19 mouse cellular contexts compared by ENCODE assay signal in the genomic region with DNA sequence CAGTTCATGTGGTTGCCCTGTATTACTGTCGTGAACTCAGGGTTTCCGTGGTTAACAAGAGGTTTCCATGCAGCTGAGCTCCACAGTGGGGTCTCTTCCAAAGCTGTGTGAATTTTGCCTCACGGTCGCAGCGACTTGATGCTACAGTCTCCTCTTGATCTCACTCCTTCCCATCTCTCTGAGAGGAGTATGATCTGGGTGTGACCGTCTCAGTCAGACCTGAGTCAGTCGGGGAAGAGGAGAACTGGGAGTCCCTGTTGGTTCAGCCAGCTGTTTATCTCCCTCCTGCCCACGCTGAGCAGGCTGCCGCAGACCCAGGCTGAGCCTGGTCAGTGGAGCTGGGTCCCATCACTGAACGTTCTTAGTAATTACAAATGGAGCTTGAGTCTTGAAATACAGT. TPM values are rescaled to one million over a fixed set of nuclear protein-coding genes. Genes with fewer than 3 reads are reported as not detected.
DNase-seq lines count a peak whose midpoint lies in the region; ATAC-seq and TF ChIP-seq lines count a peak whose summit lies in the region.
"Had no signal": no experiment of that assay in that cellular context is flagged by ENCODE, and none has a peak within 500 bp of the region (broad histone marks: within the 10 kb centered on the region; RNA-seq: fewer than 3 reads in every experiment).

No protein-coding gene starts in this region.

- no peak overlapping the region for H3K4me3 ChIP-seq in hindbrain, embryonic 14.5 days (replicated peaks; ENCODE audit: low read length)
- no peak overlapping the region for H3K4me3 ChIP-seq in hindbrain, postnatal 0 days (ENCODE audit: low read length)
- no peak overlapping the region for H3K4me3 ChIP-seq in myocyte
- H3K4me3 ChIP-seq in forebrain, embryonic 11.5 days (ENCODE audit: low read depth, low read length): no peak overlapping the region
- H3K4me3 ChIP-seq: forebrain, embryonic 10.5 days; hindbrain, embryonic 12.5 days; intestine, embryonic 15.5 days had no signal

- intact Hi-C loops in left cerebral cortex, postnatal 10 days (cut with DNase I): no loop called here

- H3K4me1 ChIP-seq in hindbrain, embryonic 14.5 days (replicated peaks; ENCODE audit: control insufficient read depth, insufficient read depth, low read length): peaks cover 9% of the 10 kb centered on the region; the same call in 1 of the 2 replicates
- no peaks in the 10 kb centered on the region for H3K4me1 ChIP-seq in hindbrain, postnatal 0 days (ENCODE audit: insufficient read depth, low read length)
- H3K4me1 ChIP-seq in forebrain, embryonic 11.5 days (replicated peaks; ENCODE audit: control insufficient read depth, insufficient read depth, low read length): peaks cover 2% of the 10 kb centered on the region; the same call in 1 of the 2 replicates
- H3K4me1 ChIP-seq: intestine, embryonic 15.5 days had no signal

- no peak for ATAC-seq in hindbrain, embryonic 14.5 days (ENCODE audit: low FRiP score)
- ATAC-seq in hindbrain, postnatal 0 days: no peak
- ATAC-seq in forebrain, embryonic 11.5 days (replicated peaks; ENCODE audit: low FRiP score): no peak
- ATAC-seq: forebrain, embryonic 14.5 days; intestine, embryonic 15.5 days; Patski had no signal

- H3K36me3 ChIP-seq in hindbrain, embryonic 14.5 days (replicated peaks; ENCODE audit: control insufficient read depth, insufficient read depth): peaks cover 70% of the 10 kb centered on the region
- H3K36me3 ChIP-seq in hindbrain, postnatal 0 days (ENCODE audit: insufficient read depth, low read length): peaks cover 46% of the 10 kb centered on the region
- peaks cover 11% of the 10 kb centered on the region for H3K36me3 ChIP-seq in myocyte (ENCODE audit: control insufficient read depth, insufficient read depth)
- peaks cover 3% of the 10 kb centered on the region; the same call in 1 of the 2 replicates for H3K36me3 ChIP-seq in forebrain, embryonic 11.5 days (ENCODE audit: control insufficient read depth, insufficient read depth, low read length)

- H3K27ac ChIP-seq in hindbrain, embryonic 14.5 days: peak overlapping the region; percentile 57; the same call in 1 of the 2 replicates
- H3K27ac ChIP-seq in hindbrain, postnatal 0 days: no peak overlapping the region
- H3K27ac ChIP-seq in forebrain, embryonic 11.5 days (ENCODE audit: low read depth, low read length): no peak overlapping the region
- H3K27ac ChIP-seq: forebrain, embryonic 10.5 days; intestine, embryonic 15.5 days had no signal

- no peaks in the 10 kb centered on the region for H3K79me2 ChIP-seq in myocyte (ENCODE audit: control insufficient read depth, insufficient read depth)

- H3K9me3 ChIP-seq in hindbrain, embryonic 14.5 days (ENCODE audit: control insufficient read depth, low read length): no peaks in the 10 kb centered on the region
- no peaks in the 10 kb centered on the region for H3K9me3 ChIP-seq in hindbrain, postnatal 0 days (ENCODE audit: low read length)
- H3K9me3 ChIP-seq in forebrain, embryonic 11.5 days (ENCODE audit: control insufficient read depth, low read length): no peaks in the 10 kb centered on the region
- H3K9me3 ChIP-seq: forebrain, embryonic 10.5 days; hindbrain, embryonic 12.5 days; intestine, embryonic 15.5 days had no signal

- 73% methylated on average over 10 of the region's 10 CpGs for WGBS in hindbrain, embryonic 14.5 days
- 67% methylated on average over 10 of the region's 10 CpGs for WGBS in hindbrain, postnatal 0 days
- WGBS in forebrain, embryonic 11.5 days: 93% methylated on average over 10 of the region's 10 CpGs

- H3ac ChIP-seq in myocyte (ENCODE audit: control insufficient read depth, insufficient read length): no peak overlapping the region

- DNase-seq in hindbrain, embryonic 14.5 days (ENCODE audit: low spot score): no peak
- DNase-seq in hindbrain, postnatal 0 days (ENCODE audit: low spot score): no peak
- DNase-seq in 416B (ENCODE audit: low read depth): peak; percentile 5
- DNase-seq in forebrain, embryonic 11.5 days (ENCODE audit: low spot score): no peak
- DNase-seq in left cerebral cortex, postnatal 10 days (ENCODE audit: extremely low spot score in 1 of 2, low spot score in 2 of 2): no peak
- DNase-seq: adrenal gland, postnatal 10 days; adrenal gland, postnatal 36 days; cerebellum, adult 18-20 months; cerebellum, adult 9-10 months; cerebellum, postnatal 14 days; gastrocnemius, postnatal 25 days; kidney, adult 11 months had no signal

- no peaks in the 10 kb centered on the region for H3K27me3 ChIP-seq in hindbrain, embryonic 14.5 days (ENCODE audit: control insufficient read depth, insufficient read depth, low read length)
- no peaks in the 10 kb centered on the region for H3K27me3 ChIP-seq in hindbrain, postnatal 0 days (ENCODE audit: insufficient read depth, low read length)
- H3K27me3 ChIP-seq in myocyte (ENCODE audit: control insufficient read depth, insufficient read depth, insufficient read length): no peaks in the 10 kb centered on the region
- H3K27me3 ChIP-seq in forebrain, embryonic 11.5 days (ENCODE audit: control insufficient read depth, insufficient read depth, low read length): no peaks in the 10 kb centered on the region
- H3K27me3 ChIP-seq: hindbrain, embryonic 12.5 days; intestine, embryonic 15.5 days; Patski had no signal

- no peak overlapping the region for H3K4me2 ChIP-seq in hindbrain, embryonic 14.5 days (replicated peaks)
- no peak overlapping the region for H3K4me2 ChIP-seq in hindbrain, postnatal 0 days (ENCODE audit: low read depth, low read length)
- H3K4me2 ChIP-seq in myocyte (ENCODE audit: low read depth): peak overlapping the region; percentile 76
- no peak overlapping the region for H3K4me2 ChIP-seq in forebrain, embryonic 11.5 days (ENCODE audit: low read depth, low read length, severe bottlenecking)
- H3K4me2 ChIP-seq: heart, embryonic 11.5 days; hindbrain, embryonic 12.5 days; intestine, embryonic 15.5 days had no signal

- TF ChIP-seq POLR2A in myocyte (IDR thresholded peaks at IDR 0.05; ENCODE audit: insufficient read length, low read depth): no peak

- no peak for TF ChIP-seq CTCF in hindbrain, postnatal 0 days (IDR thresholded peaks at IDR 0.05; ENCODE audit: low read depth)

- H3K9ac ChIP-seq in hindbrain, embryonic 14.5 days: no peak overlapping the region
- H3K9ac ChIP-seq in hindbrain, postnatal 0 days (replicated peaks; ENCODE audit: low read length): no peak overlapping the region
- no peak overlapping the region for H3K9ac ChIP-seq in forebrain, embryonic 11.5 days (ENCODE audit: low read length)
- H3K9ac ChIP-seq: hindbrain, embryonic 12.5 days; intestine, embryonic 15.5 days had no signal

TF ChIP-seq in myocyte, 11 proteins besides CTCF, POLR2A, EP300 and RAD21:
- no peak for TF ChIP-seq SRF (IDR thresholded peaks at IDR 0.05; ENCODE audit: control insufficient read depth, insufficient read length, low read depth)
- TF ChIP-seq TCF3 (IDR thresholded peaks at IDR 0.05; ENCODE audit: insufficient read length, low read depth): no peak
- TF ChIP-seq TCF12 (IDR thresholded peaks at IDR 0.05; ENCODE audit: insufficient read depth, poor library complexity, severe bottlenecking): peak; percentile 23
- no peak for TF ChIP-seq CEBPB (IDR thresholded peaks at IDR 0.05; ENCODE audit: insufficient read depth, poor library complexity, severe bottlenecking)
- TF ChIP-seq E2F4 (IDR thresholded peaks at IDR 0.05; ENCODE audit: insufficient read depth): no peak
- no peak for TF ChIP-seq POLR2AphosphoS2 (IDR thresholded peaks at IDR 0.05; ENCODE audit: insufficient read length, low read depth)
- TF ChIP-seq MAX (IDR thresholded peaks at IDR 0.05; ENCODE audit: low read depth): no peak
- TF ChIP-seq REST (IDR thresholded peaks at IDR 0.05; ENCODE audit: insufficient read depth, insufficient read length): no peak
- TF ChIP-seq MYOG (IDR thresholded peaks at IDR 0.05; ENCODE audit: control insufficient read depth in 1 of 3, insufficient read depth in 1 of 3, insufficient read length in 2 of 3, low read depth in 2 of 3): peak in 2 of 3 experiments; percentile 18 to 69
- TF ChIP-seq USF1 (IDR thresholded peaks at IDR 0.05; ENCODE audit: low read depth): no peak
- TF ChIP-seq MYOD1 (IDR thresholded peaks at IDR 0.05; ENCODE audit: control insufficient read depth in 1 of 3, insufficient read length in 2 of 3, low read depth in 2 of 3): peak in 2 of 3 experiments; percentile 77 to 80

RNA-seq across cellular contexts. Expression of a gene that starts 26.1 kb away (rescaled TPM):
- 27.2 and 35.2 TPM in 2 replicates for polyA plus RNA-seq in hindbrain, embryonic 14.5 days (2014; fragmentation: Nextera tagmentation; extraction: Ambion mirVana)
- total RNA-seq in hindbrain, postnatal 0 days (2014; rRNA removed): 42.0 and 53.6 TPM in 2 replicates
- 19.1 and 19.7 TPM in 2 replicates for polyA plus RNA-seq in hindbrain, postnatal 0 days (2015; fragmentation: Nextera tagmentation; extraction: Ambion mirVana)
- polyA plus RNA-seq in myocyte (2012; fragmentation: generic; extraction: Trizol): 19.1 TPM
- 29.9 and 34.1 TPM in 2 replicates for polyA plus RNA-seq in forebrain, embryonic 11.5 days (2014; fragmentation: Nextera tagmentation; extraction: Ambion mirVana)
- total RNA-seq in left cerebral cortex, postnatal 10 days (2021): 10 to 100 TPM; 50.3 to 51.2 TPM
